Mouse (Mus musculus) heart, embryonic 14.5 days (tissue): ENCODE data around the gene Cfap65. TPM values are rescaled to one million over a fixed set of nuclear protein-coding genes. Genes with fewer than 3 reads are reported as not detected.

Source experiments
- ATAC-seq: fragments of 200-750 bp; cut with Nextera tagmentation; 2 replicates; pipeline ENCODE4 v1.8.0; 2017; ENCODE audit warnings: low read depth, moderate TSS enrichment; ENCODE audit not compliant: insufficient number of reproducible peaks, insufficient read depth, low FRiP score
- H3K27ac ChIP-seq, 2 experiments: fragments of 200-500 bp in 1 of 2; fragments of 300-500 bp in 1 of 2; sonication (generic) in 1 of 2; replicated peaks in 1 of 2; 2 replicates each; pipeline ENCODE4 v1.5.1; 2012 to 2014; ENCODE audit warnings: low read depth in 2 of 2, low read length in 2 of 2, control low read depth in 1 of 2, mild to moderate bottlenecking in 1 of 2, mixed read lengths in 1 of 2; ENCODE audit not compliant: control insufficient read depth in 1 of 2, insufficient read depth in 1 of 2
- H3K27me3 ChIP-seq: fragments of 300-500 bp; sonication (generic); 2 replicates; pipeline ENCODE4 v1.6.1; 2014; ENCODE audit warnings: mild to moderate bottlenecking, low read length, control low read depth; ENCODE audit not compliant: control insufficient read depth, insufficient read depth
- H3K36me3 ChIP-seq: fragments of 300-500 bp; sonication (generic); 2 replicates; pipeline ENCODE4 v1.6.1; 2014; ENCODE audit warnings: mild to moderate bottlenecking, control low read depth, low read length, mixed read lengths; ENCODE audit not compliant: control insufficient read depth, insufficient read depth
- H3K4me1 ChIP-seq, 2 experiments: fragments of 200-500 bp in 1 of 2; fragments of 300-500 bp in 1 of 2; sonication (generic) in 1 of 2; 2 replicates each; pipeline ENCODE4 v1.6.1; 2012 to 2014; ENCODE audit warnings: low read length in 2 of 2, control low read depth in 1 of 2, mixed read lengths in 1 of 2; ENCODE audit not compliant: control insufficient read depth in 2 of 2, insufficient read depth in 2 of 2
- H3K4me2 ChIP-seq: fragments of 300-500 bp; sonication (generic); 2 replicates; pipeline ENCODE4 v1.6.1; 2014; ENCODE audit warnings: mild to moderate bottlenecking, low read length
- H3K4me3 ChIP-seq, 2 experiments: fragments of 200-500 bp in 1 of 2; fragments of 300-500 bp in 1 of 2; sonication (generic) in 1 of 2; 2 replicates each; pipeline ENCODE4 v1.5.1; 2012 to 2014; ENCODE audit warnings: low read length in 2 of 2, mild to moderate bottlenecking in 2 of 2, control low read depth in 1 of 2, low read depth in 1 of 2, moderate library complexity in 1 of 2; ENCODE audit not compliant: control insufficient read depth in 1 of 2, insufficient read depth in 1 of 2
- H3K9ac ChIP-seq: fragments of 300-500 bp; sonication (generic); 2 replicates; pipeline ENCODE4 v1.6.1; 2014; ENCODE audit warnings: mild to moderate bottlenecking, low read length
- H3K9me3 ChIP-seq: fragments of 300-500 bp; sonication (generic); 2 replicates; pipeline ENCODE4 v1.6.1; 2016; ENCODE audit warnings: low read length, control low read depth; ENCODE audit not compliant: control insufficient read depth
- WGBS: fragments of 180-500 bp; shearing (Covaris S2); extraction: QIAGEN DNeasy Blood & Tissue Kit; methylation state at CpG from one replicate; pipeline ENCODE4 v1.1.7; 2014; 5-methylcytosine and 5-hydroxymethylcytosine counted together
- polyA plus RNA-seq: library from polyadenylated mRNA; unstranded; fragments of >200 nt; fragmentation: Nextera tagmentation; extraction: Ambion mirVana; gene quantifications from 2 replicates; pipeline ENCODE4 v1.2.1, GENCODE M21; 2014

The Cfap65 gene
- polyA plus RNA-seq, 1 experiment from 2014 or later, result not detected

DNA sequence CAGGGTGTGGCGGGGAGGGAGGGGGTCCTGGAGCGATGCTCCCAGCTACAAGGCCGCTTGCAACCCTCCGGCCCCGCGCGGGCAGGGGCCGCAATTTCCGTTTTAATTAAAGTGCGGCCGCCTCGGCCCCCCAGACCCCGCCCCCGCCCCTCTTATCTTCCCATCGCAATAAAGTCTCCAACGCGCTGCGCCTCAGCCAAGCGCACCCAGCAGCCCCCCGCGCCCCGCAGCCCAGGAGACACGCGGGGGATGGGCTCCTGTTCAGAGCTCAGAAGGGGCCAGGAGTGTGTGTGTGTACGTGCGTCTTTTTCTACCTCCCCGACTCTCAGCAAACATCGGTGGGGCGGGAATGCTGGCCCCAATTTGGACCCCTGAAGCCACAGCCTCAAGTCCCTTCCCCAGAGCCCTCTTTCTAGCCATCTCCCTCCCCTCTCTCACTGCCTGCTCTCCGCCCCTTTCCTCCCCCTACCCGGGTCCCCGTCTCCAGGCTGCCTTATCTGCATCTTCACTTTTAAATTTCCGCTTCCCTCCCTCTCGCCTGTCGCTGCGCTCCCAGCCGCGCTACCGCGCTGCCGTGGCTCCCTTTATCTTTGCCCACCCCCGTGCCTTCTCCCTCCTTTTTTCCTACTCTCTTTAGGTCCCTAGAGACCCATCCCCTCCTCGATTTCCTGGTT, 49.9 kb downstream of the Cfap65 start, which contains the start of gene Fev:
Gene Fev (minus strand): TSS at position 51 of the 674 bp plus-strand sequence.
- peak within 1 kb of the TSS; percentile 50 for H3K9ac ChIP-seq
- H3K4me3 ChIP-seq, result peak within 1 kb of the TSS; percentile 38 to 47
- H3K4me1 ChIP-seq, result peaks cover 7 to 27% of the 10 kb centered on the region in 2 experiments; a peak in 3 of 4 replicates
- H3K9me3 ChIP-seq, result no peaks in the 10 kb centered on the region
- peak within 1 kb of the TSS in 1 of 2 experiments; percentile 16; a peak in 1 of 4 replicates for H3K27ac ChIP-seq
- H3K36me3 ChIP-seq, result no peaks in the 10 kb centered on the region
- peak within 1 kb of the TSS; percentile 65 for H3K4me2 ChIP-seq
- under 1% methylated on average over 42 of the region's 43 CpGs for WGBS
- ATAC-seq, result 0 out of 2 replicates have a peak, but pooled peaks have one; percentile 11
- H3K27me3 ChIP-seq, result peaks cover 93% of the 10 kb centered on the region

DNA sequence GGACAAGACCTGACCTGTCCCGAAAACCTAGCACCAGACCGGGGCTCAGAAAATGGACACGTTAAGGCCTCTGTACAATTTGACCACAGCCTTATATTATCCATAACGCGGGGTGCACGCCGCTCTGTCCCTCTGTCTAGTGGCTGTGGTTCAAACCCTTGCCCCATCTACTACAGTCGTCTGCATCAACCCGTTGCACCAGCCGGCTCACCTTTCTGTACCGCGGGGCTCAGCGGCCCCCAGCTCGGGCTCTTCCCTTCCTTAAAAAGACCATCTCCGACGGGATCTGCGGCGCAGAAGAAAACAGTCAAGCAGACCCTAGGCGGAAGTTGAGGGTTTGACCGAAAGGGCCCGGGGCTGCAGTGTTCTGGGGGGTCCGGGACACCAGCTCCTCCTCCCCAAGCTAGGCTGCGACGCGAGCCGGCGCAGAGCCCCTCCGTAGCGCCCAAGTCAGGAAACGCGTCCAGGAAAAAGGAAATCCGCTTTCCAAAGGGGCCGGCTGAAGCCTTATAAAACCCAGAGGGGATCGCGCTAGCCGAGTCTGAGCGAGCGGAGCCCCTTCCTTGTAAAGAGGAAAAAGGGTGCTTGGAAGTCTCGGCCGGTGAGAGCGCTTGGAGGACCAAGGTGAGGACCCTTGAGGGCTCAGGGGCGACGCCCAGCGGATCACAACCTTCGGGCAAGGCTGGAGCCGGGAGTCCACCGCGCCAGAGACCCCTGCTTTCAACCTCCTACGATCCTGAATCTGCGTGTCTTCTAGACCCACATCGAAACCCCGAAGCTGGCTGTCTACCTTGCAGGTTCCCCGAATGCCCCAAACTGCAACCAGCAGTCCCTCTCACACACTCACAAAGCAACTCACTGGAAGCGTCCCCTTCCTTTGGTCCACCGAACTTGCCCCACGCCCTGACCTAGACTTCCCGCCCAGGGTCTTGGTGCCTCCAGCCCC, 50.9 kb downstream of the Cfap65 start:
- Histone ChIP-seq H3K36me3 (no peaks in the 10 kb centered on the region), H3K9ac (peak overlapping the region; percentile 50), H3K27me3 (peaks cover 84% of the 10 kb centered on the region), H3K4me3 (peak overlapping the region; percentile 38 to 47), H3K4me1 (peaks cover 7 to 27% of the 10 kb centered on the region in 2 experiments; a peak in 3 of 4 replicates), H3K27ac (peak overlapping the region in 1 of 2 experiments; percentile 16; a peak in 1 of 4 replicates), H3K4me2 (peak overlapping the region; percentile 65), H3K9me3 (no peaks in the 10 kb centered on the region)
- 2% methylated on average over 57 of the region's 57 CpGs for WGBS
- no peak for ATAC-seq

- no peak for ATAC-seq
- WGBS, result 10% methylated on average over 5 of the region's 5 CpGs
- H3K36me3 ChIP-seq, result no peaks in the 10 kb centered on the region
- H3K27ac ChIP-seq, result no peak overlapping the region
- H3K4me3 ChIP-seq, result no peak overlapping the region
- H3K9me3 ChIP-seq, result no peaks in the 10 kb centered on the region
- no peak overlapping the region for H3K9ac ChIP-seq
- no peak overlapping the region for H3K4me2 ChIP-seq
- H3K27me3 ChIP-seq, result peaks cover 90% of the 10 kb centered on the region
- peaks cover 7 to 27% of the 10 kb centered on the region in 2 experiments; a peak in 3 of 4 replicates for H3K4me1 ChIP-seq
Measured at GRCm38 (mm10) chr1:74883441-74883840, 52.0 kb downstream of the Cfap65 start.

DNA sequence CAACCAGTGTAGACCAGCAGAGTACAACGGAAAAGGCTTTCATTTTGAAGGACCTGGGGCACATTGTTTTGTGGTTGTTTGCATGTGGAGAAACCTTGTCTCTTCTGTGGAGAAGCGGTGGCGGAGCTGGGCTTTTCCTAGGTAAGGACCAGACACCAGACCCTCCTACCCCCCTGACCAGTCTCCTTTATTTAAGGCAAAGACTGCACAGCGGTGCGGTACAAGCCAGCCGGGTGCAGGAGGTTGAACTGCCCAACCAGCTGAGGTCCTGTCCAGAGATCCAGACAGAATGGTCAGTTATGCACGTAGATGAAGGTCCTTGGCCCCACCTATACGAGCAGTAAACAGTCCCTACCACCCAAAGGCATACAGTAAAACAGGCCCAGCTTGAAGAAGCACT, 52.6 kb downstream of the Cfap65 start:
- no peaks in the 10 kb centered on the region for H3K9me3 ChIP-seq
- WGBS, result 4% methylated on average over 8 of the region's 8 CpGs
- H3K4me1 ChIP-seq, result peaks cover 7 to 27% of the 10 kb centered on the region in 2 experiments; a peak in 3 of 4 replicates
- peaks cover 90% of the 10 kb centered on the region for H3K27me3 ChIP-seq
- peak overlapping the region in 1 of 2 experiments; percentile 41; a peak in 2 of 4 replicates for H3K4me3 ChIP-seq
- ATAC-seq, result no peak
- peak overlapping the region; percentile 72 for H3K4me2 ChIP-seq
- H3K9ac ChIP-seq, result no peak overlapping the region
- H3K27ac ChIP-seq, result no peak overlapping the region
- no peaks in the 10 kb centered on the region for H3K36me3 ChIP-seq

DNA sequence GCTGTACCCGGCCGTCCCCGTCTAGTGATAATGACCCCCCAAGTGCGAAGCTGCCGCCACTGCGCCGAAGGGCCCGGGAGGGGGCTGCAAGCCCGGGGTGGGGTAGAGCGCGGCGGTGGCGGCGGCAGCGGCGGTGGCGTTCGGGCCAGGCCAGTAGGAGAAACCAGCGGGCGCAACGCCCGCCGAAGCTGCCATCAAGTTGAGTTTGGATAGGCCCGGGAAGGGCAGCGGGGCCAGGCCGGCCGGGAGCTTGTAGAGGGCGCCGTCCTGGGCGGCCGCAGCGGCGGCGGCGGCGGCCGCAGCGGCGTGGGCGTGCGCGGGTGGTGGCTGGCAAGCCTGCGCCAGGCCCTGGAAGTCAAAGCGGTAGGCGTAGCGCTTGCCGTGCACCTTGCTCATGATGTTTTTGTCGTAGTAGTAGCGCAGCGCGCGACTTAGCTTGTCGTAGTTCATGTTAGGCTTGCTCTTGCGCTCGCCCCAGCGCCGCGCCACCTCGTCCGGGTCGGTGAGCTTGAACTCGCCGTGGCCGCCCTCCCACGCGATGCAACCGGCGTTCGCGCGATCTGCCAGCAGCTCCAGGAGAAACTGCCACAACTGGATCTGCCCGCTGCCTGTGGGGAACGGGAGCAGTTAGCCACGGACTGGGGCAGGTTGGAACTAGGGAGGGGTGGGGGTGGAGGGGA, 53.2 kb downstream of the Cfap65 start:
- ATAC-seq, result no peak
- no peaks in the 10 kb centered on the region for H3K36me3 ChIP-seq
- 7% methylated on average over 66 of the region's 74 CpGs for WGBS
- H3K4me1 ChIP-seq, result peaks cover 7 to 27% of the 10 kb centered on the region in 2 experiments; a peak in 3 of 4 replicates
- no peaks in the 10 kb centered on the region for H3K9me3 ChIP-seq
- H3K4me2 ChIP-seq, result peak overlapping the region; percentile 72
- peak overlapping the region; percentile 25 to 41 for H3K4me3 ChIP-seq
- H3K27me3 ChIP-seq, result peaks cover 85% of the 10 kb centered on the region
- H3K27ac ChIP-seq, result no peak overlapping the region
- no peak overlapping the region; the same call in 1 of the 2 replicates for H3K9ac ChIP-seq

GRCm38 (mm10) chr1:74880785-74881360, 54.5 kb downstream of the Cfap65 start:
- no peak overlapping the region for H3K4me3 ChIP-seq
- no peak for ATAC-seq
- H3K9me3 ChIP-seq, result no peaks in the 10 kb centered on the region
- peaks cover 74% of the 10 kb centered on the region for H3K27me3 ChIP-seq
- no peak overlapping the region for H3K9ac ChIP-seq
- 5% methylated on average over 18 of the region's 18 CpGs for WGBS
- no peak overlapping the region for H3K4me2 ChIP-seq
- no peaks in the 10 kb centered on the region for H3K36me3 ChIP-seq
- H3K27ac ChIP-seq, result no peak overlapping the region
- peaks cover 7 to 27% of the 10 kb centered on the region in 2 experiments; a peak in 3 of 4 replicates for H3K4me1 ChIP-seq
